Mouse (Mus musculus) lung, adult 2 months (tissue): ENCODE measurements at regions not wholly inside any gene's neighbourhood (a gene's known extent, or its start where the extent isn't known, plus 50 kb on each side); places are given as distances from the start of the nearest gene placed in this dataset.

Source experiments
- CTCF ChIP-seq: fragments of 200-500 bp; IDR thresholded peaks from 2 replicates; pipeline ENCODE4 v1.5.1; 2011; ENCODE audit warnings: mild to moderate bottlenecking, low read length, control low read depth; ENCODE audit not compliant: insufficient read depth
- POLR2A ChIP-seq: fragments of 200-500 bp; IDR thresholded peaks from 2 replicates; pipeline ENCODE4 v1.6.1; 2011; ENCODE audit warnings: low read depth, mild to moderate bottlenecking, control low read depth, low read length, borderline replicate concordance; ENCODE audit errors: extremely low read depth

- TF ChIP-seq CTCF (no peak), POLR2A (no peak)
These were observed 125.6 kb downstream of the Maf start for GRCm38 (mm10) chr8:115581940-115582517.
